Mouse (Mus musculus) gastrocnemius, postnatal 14 days (tissue): Measurements from ENCODE around the gene Plau. TPM values are rescaled to one million over a fixed set of nuclear protein-coding genes. Genes with fewer than 3 reads are reported as not detected.

Experiments used
- DNase-seq: peaks from one replicate; pipeline ENCODE4 v3.0.0; 2021; ENCODE audit warnings: mixed read lengths
- intact Hi-C: fragments of 180-260 bp; cut with DNase I; formaldehyde crosslinking; loops from one replicate; pipeline ENCODE4 v1.15.1; 2025; ENCODE audit warnings: low total_unique reads
- total RNA-seq, 2 experiments: library from RNA; stranded (reverse); gene quantifications; 2 replicates each; pipeline ENCODE4 v1.2.3; 2021

The Plau gene
- total RNA-seq, 2 experiments from 2014 or later: 29.4 to 31.5 TPM

- intact Hi-C loops: loop anchor here (10.0 kb wide), 1 partner anchor 191 kb away; no protein-coding TSS in a partner anchor
- DNase-seq: peak; percentile 80
Observed at GRCm38 (mm10) chr14:20803606-20803938, 32.9 kb upstream of the Plau start.

GRCm38 (mm10) chr14:20804481-20804880, 32.0 kb upstream of the Plau start:
- intact Hi-C loops: loop anchor here (2.0 to 10.0 kb wide), 2 partner anchors 66 to 190 kb away; no protein-coding TSS in a partner anchor

GRCm38 (mm10) chr14:20804964-20805672, 31.3 kb upstream of the Plau start:
- intact Hi-C loops: loop anchor here (2.0 to 10.0 kb wide), 2 partner anchors 66 to 190 kb away; no protein-coding TSS in a partner anchor
- peak; percentile 86 for DNase-seq

More at GRCm38 (mm10) chr14:20804481-20804880, 32.0 kb upstream of the Plau start:
- DNase-seq: no peak

- peak; percentile 70 for DNase-seq
- intact Hi-C loops: loop anchor here (10.0 kb wide), 1 partner anchor 189 kb away; no protein-coding TSS in a partner anchor
Observed at GRCm38 (mm10) chr14:20806116-20806840, 30.2 kb upstream of the Plau start.

GRCm38 (mm10) chr14:20809349-20809748, 27.1 kb upstream of the Plau start:
- intact Hi-C loops: loop anchor here (10.0 kb wide), 1 partner anchor 185 kb away; no protein-coding TSS in a partner anchor
- DNase-seq: no peak

- DNase-seq: no peak
- intact Hi-C loops: loop anchor here (10.0 kb wide), 1 partner anchor 185 kb away; no protein-coding TSS in a partner anchor
Observed at GRCm38 (mm10) chr14:20809820-20810219, 26.6 kb upstream of the Plau start.

- intact Hi-C loops: no loop called here
- no peak for DNase-seq
Observed at GRCm38 (mm10) chr14:20811236-20811635, 25.2 kb upstream of the Plau start.

- no peak for DNase-seq
- intact Hi-C loops: no loop called here
Observed at GRCm38 (mm10) chr14:20811779-20812406, 24.6 kb upstream of the Plau start.

- DNase-seq: no peak
- intact Hi-C loops: no loop called here
Observed at GRCm38 (mm10) chr14:20815448-20815847, 21.0 kb upstream of the Plau start.

GRCm38 (mm10) chr14:20824517-20824916, 11.9 kb upstream of the Plau start:
- intact Hi-C loops: no loop called here
- DNase-seq: no peak

GRCm38 (mm10) chr14:20825516-20825915, 10.9 kb upstream of the Plau start:
- DNase-seq: no peak
- intact Hi-C loops: no loop called here

GRCm38 (mm10) chr14:20827061-20827460, 9.4 kb upstream of the Plau start:
- no peak for DNase-seq
- intact Hi-C loops: no loop called here

GRCm38 (mm10) chr14:20827491-20827890, 9.0 kb upstream of the Plau start:
- intact Hi-C loops: no loop called here
- no peak for DNase-seq

- no peak for DNase-seq
- intact Hi-C loops: no loop called here
Observed at GRCm38 (mm10) chr14:20828524-20828923, 7.9 kb upstream of the Plau start.

- no peak for DNase-seq
- intact Hi-C loops: no loop called here
Observed at GRCm38 (mm10) chr14:20829523-20830366, 6.7 kb upstream of the Plau start.

- DNase-seq: peak; percentile 40
- intact Hi-C loops: no loop called here
Observed at GRCm38 (mm10) chr14:20831141-20831910, 5.1 kb upstream of the Plau start.

GRCm38 (mm10) chr14:20831915-20832314, 4.5 kb upstream of the Plau start:
- intact Hi-C loops: no loop called here
- no peak for DNase-seq

- intact Hi-C loops: no loop called here
- no peak for DNase-seq
Observed at GRCm38 (mm10) chr14:20833525-20833924, 2.9 kb upstream of the Plau start.

- intact Hi-C loops: no loop called here
- DNase-seq: no peak
Observed at GRCm38 (mm10) chr14:20834136-20834535, 2.3 kb upstream of the Plau start.
